Mouse (Mus musculus) bone marrow macrophage, adult 2 months (primary cell): Measurements from ENCODE around the gene Tcl1b4.

Experiments
- CTCF ChIP-seq: IDR thresholded peaks from 2 replicates; pipeline ENCODE4 v1.5.1; 2012; ENCODE audit warnings: low read depth, mild to moderate bottlenecking, low read length, moderate library complexity
- POLR2A ChIP-seq: IDR thresholded peaks from 2 replicates; pipeline ENCODE4 v1.6.1; 2012; ENCODE audit warnings: mild to moderate bottlenecking, low read depth, low read length, borderline replicate concordance

GRCm38 (mm10) chr12:105158842-105159241 is 42.9 kb upstream of the Tcl1b4 start:
- TF ChIP-seq CTCF (no peak), POLR2A (no peak)
